Mouse (Mus musculus) kidney, postnatal 4 days (tissue): ENCODE results near the gene Rapgef6.
A peak's percentile ranks its signal among the peaks of the same experiment; 100 is the strongest.

Experiments
- DNase-seq, 2 experiments: peaks; one replicate each; pipeline ENCODE4 v3.0.0; 2021; ENCODE audit warnings: mixed read lengths in 2 of 2

The Rapgef6 gene

DNA sequence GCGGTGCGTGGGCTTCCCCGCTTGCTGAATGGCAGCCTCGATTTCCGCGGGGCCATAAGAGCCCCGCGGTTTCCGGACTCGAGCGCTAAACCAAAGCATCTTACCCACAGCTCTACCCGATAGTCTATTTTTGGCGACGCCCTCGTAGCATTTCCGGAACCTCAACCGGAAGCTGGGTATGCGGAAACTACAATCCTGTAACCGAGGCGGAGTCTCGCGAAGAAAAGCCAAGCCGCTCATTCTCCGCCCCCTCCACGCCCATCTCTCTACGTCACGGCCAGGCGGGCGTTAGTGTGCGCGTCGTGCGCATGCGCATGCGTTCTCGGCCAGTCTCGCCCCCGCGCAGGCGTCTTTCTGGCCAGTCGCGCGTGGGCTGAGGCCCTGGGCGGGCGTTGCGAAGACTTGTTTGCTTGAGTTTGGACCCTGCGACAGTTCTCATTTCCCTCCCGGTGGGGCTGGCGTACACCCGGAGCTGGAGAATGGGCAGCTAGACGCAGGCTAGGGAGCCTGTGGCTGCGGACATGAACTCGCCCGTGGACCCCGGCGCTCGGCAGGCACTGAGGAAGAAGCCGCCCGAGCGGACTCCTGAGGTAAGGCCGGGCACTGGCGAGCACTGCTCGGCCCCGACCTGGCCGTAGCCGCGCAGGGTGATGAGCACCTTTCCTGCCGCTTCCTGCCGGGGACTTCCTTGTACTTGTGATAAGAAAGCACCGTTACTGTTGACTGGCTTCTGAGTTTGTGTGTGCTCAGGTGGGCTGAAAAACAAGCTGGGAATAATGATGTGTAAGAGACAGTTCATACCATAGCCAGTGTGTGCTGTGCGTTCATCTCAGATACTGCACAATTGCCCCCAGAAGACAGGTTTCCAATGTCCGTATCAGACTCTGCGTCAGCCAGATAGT lies at the start of gene Rapgef6:
Gene Rapgef6, plus strand, starts transcription at position 319 of the 902 bp plus-strand sequence.
- DNase-seq = peak; percentile 99

DNA sequence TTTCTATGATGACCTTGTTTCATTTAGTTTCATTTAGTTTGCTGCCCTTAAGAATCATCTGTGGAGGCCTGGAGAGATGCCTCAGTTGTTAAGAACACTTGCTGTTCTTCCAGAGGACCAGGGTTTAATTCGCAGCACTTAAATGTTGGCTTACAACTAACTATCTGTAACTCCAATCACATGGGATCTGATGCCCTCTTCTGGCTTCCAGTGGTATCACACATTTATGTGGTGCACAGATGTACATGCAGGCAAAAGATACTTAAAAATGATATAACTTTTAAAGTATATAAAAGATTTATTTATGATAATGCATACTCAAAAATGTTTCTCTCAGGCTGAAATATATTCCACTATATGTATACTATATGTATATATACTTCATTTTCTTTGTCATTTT lies 44.2 kb upstream of the Rapgef6 start:
- no peak for DNase-seq

DNA sequence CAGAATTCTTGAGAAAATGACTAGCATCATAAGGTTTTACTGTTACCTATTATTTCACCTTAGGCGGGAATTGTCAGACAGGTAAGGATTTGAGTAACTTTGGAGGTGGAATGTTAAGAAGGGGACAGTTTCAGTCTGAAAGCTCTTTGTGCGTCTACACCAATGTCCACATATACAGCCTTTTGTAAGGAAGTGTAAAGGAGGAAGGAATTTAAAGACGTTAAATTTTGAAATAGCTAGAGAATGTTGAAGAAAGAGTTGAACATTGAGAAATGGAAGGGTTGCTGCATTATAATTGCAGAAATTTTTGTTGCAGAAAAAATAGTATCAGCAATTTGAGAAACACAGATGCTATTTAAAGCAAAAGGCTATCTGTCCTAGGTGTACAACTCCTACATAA lies 36.6 kb upstream of the Rapgef6 start:
- no peak for DNase-seq

DNA sequence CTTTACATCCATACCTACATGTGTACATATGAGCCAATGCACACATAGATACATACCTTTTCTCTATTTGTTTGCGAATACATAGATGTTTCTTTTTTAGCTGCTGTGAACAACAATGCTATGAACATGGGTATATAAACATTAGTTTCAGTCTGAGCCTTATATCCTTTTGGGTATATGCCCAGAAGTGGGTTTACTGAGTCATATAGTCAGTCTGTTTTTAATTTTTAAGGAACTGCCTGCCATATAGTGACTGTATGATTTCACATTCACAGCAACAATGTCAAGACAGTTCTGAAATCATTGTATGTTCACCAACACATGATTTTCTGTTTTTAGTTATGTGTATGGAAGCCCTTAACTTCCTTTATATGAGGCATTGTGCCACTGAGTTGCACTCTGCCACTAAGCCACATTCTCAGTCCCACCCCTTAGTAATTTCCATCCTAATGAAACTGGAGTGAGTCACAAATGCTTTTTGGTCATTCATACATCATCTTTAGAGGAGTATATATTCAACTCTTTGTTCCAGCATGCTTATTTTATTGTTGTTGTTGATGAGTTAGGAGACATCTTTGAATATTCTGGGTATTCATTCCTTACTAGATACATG lies 30.6 kb upstream of the Rapgef6 start:
- no peak for DNase-seq

DNA sequence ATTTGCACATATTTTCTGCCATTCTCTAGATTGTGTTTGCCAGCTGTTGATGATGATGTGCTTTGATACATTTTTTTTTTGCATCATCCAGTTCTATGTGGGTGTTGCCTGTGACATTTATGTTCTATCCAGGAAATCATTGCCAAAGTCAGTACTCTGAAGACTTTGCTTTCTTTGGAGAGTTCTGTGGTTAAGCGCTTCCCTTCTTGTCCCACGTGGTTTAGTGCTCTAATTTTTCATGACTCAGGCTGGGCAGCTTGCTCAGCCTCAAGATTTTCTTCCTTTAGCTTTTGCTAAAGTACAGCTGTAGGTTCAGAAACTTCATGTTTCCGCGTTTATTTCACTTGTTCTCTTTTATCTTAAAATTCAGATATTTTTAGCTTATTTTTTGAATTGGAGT lies 30.1 kb upstream of the Rapgef6 start:
- no peak for DNase-seq

DNA sequence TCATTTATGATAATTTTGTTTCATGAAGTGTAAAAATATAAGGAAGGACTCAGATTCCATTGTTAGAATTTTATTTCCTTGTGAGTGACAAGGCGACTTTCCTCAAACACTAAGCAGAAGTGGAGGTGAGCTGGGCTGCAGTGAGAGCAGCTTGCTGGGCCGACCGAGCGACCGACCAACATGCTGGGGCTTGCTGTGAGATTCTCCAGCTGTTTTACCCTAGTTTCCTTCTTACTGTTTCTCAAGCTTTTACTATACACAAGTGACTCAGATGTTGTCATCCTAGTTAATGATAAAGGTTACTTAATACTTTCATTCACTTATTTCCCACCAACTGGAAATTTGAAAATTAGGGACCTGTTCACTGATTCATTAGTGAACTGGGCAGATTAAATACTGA lies 22.8 kb upstream of the Rapgef6 start:
- no peak for DNase-seq

DNA sequence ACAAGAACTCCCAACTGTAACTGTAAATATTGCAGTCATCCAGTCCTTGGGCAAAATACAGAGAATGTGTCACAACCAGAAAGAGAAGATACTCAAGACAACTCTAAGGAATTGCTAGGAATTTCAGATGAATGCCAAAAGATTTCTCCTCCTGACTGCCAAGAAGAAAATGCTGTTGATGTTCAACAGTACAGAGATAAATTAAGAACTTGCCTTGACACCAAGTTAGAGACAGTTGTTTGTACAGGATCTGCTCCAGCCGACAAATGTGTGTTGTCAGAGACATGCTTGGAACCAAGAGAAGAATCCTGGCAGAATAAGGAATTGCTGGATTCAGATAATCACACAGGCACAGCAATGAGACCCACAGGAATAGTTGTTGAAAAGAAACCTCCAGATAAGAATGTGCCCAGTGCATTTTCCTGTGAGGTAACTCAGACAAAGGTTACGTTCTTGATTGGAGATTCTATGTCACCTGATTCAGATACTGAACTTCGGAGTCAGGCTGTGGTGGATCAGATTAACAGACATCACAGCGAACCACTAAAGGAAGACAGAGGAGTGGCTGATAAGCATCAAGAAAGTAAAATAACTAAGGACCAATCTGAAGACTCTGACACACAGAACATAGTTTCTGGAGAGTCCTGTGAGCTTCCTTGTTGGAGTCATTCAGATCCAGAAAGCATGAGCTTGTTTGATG lies 20.0 kb upstream of the Rapgef6 start:
- DNase-seq = peak; percentile 32 to 40

DNA sequence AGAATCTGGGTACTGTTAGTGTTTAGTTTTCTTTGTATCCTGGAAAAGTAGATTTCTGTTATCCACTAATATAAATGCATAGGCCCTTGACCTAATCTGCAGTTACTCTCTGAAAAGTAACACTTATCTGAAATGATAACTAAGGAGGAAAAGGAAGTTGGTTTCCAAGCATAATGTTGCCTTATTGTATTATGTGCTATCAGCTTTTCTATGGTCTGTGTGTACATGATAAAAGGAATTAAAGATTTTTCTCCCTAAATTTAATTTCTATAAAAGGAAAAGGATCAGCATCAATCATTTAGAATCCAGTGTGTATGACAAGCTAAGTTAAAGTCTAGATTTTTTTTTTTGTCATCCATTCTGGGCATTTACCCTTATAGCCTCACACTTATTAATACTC lies 9.1 kb upstream of the Rapgef6 start:
- no peak for DNase-seq

DNA sequence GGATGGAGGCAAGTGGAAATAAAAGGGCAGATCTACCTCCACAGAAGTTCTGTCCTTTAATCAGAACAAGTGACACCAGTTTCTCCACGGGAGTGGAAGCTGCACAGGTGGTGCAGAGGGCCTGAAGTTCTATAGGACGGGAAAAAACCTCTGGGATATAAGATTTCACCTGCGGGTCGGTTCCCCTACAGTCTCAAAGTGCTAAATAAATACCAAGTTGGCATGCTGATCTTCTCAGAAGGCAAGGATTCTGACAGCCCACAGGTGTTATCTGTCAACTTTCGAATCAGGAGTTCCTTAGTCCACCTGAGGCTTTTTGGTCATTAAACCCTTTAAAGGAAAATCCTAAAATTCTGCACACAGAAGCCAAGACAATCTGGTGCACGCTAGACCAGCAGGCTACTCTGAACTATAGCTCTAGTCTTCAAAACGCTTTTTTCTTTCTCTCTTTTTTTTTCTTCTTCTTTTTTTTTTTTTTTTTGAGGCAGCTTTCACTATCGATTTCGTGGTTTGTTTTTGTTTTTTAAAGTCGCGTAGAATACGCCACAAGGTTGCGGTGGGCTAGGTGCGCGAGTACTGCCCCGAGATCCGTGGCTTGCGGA lies 619 bp upstream of the Rapgef6 start:
- peak; percentile 7 to 26 for DNase-seq

DNA sequence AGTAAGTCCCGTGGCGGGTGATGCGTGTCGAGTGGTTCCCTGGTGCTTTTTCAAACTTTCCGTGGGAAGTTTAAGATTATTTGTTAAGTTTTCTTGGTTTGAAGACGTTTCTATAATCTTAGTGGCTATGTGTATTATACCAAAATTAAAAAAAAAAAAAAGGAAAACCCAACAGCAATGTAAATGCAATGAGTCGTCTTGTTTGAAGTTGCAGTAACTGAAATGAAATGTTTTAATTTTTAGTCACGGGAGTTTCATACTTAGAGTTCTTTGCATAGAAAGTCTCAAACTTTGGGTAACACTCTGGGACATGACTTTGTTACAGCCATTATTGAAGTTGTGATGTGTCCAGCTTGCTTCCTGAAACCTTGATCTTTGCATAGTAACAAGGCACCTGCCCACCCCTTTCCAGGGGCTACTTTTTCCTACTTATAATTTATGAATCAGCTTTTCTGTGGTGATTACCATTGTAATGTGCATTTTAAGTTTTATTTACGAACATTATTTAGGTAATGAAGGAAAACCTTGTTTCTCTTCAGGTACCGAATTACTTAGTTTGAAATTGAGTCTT lies 869 bp downstream of the Rapgef6 start:
- no peak for DNase-seq

DNA sequence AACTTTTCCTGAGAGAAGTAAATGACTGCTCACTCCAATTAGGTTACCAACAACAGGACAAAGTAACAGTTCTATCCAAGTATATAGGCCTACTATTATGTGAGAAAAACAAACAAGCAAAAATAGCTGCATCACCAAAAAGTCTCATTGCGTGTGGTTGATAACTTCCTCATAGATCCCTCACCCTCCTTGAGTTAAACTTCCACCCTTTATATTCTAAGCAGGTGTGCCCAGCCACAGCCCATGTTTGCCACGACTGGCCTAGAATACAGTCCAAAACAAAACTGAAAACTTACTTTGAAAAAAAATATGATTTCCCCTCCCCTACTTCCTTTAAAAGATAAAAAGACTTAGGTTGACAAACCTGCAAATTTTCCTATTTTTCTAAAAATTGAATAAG lies 5.4 kb downstream of the Rapgef6 start:
- DNase-seq = no peak

DNA sequence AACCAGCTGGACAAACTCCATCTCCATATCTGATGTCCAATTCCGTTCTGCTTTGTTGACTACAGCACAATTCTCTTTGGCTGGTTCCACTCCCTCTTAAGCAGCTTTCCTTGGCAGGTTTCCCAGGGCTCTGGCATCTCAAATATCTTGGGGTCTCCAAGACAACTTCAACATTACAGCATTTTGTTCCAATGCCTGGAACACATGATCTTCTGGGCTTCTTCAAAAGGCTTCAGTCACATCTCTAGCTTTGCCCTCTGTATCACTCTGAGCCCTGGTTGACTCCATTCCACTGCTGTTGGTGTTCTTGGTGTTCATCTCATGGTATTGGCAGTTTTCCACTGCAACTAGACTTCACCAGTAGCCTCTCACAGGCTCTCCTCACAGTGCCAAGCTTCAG lies 7.7 kb downstream of the Rapgef6 start:
- peak; percentile 69 to 78 for DNase-seq

DNA sequence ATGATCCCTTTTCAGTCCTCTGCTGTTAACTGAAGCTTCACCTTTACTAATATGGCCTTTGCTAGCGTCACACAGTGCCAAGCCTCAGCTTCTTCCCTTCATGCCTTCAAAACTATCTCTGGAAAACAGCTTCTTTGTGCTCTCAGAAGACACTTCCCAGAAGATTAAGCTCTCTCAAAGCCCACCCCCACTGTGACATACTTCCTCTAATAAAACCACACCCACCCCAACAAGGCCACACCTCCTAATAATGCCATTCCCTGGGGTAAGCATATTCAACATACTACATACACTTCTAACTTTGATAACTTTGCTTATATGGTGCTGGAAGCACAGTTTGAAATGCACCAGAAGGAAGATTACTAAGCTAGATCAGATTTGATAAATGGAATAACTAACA lies 8.3 kb downstream of the Rapgef6 start:
- no peak for DNase-seq

DNA sequence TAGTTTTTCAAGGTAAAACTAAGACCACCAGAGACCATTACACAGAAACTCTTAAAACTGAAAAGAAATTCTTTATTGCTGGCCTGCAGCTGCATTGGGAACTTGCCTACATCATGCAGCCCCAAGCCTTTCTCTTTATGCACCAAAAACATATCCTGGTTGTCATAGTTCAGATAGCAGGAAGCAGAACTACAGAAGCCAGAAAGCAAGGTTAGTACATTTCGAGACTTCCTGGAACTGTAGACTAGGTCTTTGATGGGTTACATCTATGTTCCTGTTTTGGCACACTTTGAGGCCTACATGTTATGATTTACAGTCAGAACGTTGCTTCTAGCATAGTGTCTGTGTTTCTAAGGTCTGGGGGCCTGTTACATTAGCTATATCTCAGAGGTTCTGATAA lies 11.2 kb downstream of the Rapgef6 start:
- no peak for DNase-seq

DNA sequence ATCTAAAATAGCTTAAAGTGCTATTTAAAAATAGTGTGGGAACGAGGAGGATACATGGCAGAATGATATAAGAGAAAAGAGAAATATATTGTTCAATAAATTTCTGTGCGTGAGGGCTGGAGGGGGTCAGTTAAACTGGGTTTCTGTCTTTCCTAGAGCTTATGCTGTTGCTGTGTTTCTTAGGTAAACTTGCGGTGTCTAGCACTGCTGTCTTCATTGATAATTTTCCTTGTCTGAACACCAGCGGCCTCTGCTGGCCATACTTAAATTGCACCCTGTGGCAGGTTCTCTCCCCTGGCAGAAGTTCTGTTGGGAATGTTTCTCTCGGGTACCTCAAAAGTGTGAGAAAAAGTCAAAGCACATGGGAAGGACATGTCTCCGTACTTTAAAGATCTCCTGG lies 12.2 kb downstream of the Rapgef6 start:
- peak; percentile 84 to 88 for DNase-seq

DNA sequence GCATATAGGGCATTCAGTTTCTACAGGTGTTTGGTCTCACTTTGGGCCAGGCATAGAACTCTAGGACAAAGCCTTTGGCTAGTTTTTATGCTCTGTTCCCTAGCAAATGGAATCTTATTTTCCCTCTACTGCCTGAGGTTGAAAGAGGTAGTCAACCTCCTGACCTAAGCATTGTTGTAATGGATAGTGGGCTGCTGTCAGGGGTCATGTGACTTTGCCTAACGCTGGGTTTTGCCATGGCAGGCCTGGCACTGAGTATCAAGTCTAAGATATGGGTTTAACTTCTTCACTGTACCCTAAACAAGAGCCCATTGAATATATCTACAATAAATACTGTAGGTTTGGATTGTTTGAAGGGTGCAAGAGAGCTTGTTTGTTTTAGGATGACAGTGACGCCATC lies 16.4 kb downstream of the Rapgef6 start:
- DNase-seq = no peak

DNA sequence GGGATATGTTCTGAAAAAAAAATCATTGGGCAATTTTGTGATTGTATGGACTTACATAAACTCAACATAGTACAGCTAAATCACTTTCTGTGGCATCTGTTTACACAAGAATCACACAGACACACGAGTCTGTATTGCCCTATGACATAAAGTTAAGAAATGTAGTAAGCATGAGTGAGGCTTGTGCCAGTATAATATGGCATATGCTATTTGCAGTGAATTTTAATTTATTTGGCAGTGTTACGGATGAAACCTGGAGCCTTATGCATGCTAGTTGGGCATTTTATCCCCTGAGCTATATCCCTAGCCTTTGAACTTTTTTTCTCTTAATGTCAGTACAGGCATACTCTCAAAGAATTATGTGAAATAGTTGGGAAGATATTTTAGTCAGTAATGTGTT lies 16.8 kb downstream of the Rapgef6 start:
- DNase-seq = no peak

DNA sequence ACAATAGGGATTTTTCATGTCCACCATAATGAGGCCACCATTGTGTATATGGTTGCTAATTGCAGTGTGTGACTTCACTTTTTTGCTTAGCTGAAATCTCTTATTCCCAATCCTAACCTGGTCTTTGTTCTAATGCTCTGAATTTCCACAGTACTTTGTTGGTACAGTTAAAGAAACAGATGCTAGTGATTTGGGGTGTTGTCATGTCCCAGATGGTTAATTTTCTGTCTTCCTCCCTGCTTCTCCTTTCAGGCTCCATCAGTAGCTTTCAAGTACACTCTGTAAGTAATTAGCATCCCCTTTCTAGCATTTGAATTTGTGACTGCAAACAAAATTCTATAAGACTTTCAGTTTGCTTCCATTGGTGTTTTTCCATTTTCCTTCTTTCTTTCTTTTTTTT lies 17.7 kb downstream of the Rapgef6 start:
- no peak for DNase-seq

DNA sequence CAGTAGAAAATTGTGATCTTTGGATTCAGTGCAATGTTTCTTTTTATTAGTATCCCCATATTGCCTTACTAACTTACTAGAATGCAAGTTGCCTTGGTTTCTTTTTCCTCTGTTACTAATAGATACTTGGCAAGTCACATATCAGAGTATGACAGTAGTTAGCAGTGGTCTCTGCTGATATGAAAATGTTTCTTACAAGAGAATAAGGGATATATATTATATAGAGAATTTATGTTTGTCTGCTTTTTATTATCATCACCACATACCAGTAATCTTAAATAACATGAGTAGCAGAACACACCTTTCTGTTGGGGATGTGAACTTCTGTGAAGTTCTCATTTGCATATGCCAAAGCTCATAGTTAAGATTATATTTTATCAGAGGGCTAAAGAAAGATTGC lies 19.8 kb downstream of the Rapgef6 start:
- no peak for DNase-seq

DNA sequence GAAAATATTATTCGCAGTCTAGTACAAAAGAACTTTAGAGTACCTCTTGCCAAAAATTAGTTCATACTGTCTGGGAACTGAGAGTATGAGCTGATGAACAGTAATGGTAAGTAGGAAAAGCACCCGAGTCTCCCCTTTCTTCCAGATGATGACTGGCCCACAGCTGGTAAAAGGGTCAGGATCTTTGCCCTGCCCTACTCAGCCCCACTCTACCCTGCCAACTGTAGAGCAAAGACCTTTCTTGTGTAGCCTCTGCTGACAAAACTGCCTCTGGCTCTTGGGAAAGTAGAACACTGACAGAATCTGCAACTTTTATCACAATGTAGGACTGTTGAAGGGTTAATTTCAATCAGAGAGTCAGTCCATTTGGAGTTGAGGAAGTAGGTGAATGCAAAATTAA lies 32.3 kb downstream of the Rapgef6 start:
- DNase-seq = no peak

DNA sequence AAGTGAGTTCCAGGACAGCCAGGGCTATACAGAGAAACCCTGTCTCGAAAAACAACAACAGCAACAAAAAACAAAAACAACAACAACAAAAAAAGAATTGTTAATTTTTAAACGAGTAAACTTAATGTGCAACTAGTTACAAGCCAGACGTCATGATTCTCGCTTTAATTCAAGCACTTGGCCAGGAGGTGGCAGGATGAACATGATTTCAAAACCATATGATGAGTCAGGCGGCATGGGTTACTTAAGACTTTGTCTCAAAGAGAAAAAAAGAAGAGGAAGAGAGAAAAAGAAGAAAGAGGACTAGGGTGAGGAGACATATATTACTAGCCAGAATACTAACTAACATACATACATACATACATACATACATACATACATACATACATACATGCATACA lies 40.1 kb downstream of the Rapgef6 start:
- DNase-seq = peak; percentile 5 to 7

DNA sequence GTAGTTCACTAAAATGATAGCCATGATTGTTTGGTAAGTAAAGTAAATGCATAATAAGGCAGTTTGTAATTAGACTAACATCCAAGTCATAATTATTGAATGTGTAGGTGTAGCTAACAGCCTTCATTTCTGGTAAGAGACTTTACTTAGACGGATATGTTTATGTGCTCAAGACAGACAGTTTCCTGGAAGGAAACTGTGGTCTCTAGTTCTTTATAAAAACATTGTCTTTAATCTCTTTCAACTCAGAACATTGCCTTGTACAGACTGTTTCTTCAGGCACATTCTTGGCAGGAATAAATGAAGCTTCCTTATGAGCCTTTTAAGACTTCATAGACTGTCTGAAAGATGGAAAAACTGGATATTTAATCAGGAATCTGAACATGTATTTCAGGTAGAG lies 45.3 kb downstream of the Rapgef6 start:
- no peak for DNase-seq

DNA sequence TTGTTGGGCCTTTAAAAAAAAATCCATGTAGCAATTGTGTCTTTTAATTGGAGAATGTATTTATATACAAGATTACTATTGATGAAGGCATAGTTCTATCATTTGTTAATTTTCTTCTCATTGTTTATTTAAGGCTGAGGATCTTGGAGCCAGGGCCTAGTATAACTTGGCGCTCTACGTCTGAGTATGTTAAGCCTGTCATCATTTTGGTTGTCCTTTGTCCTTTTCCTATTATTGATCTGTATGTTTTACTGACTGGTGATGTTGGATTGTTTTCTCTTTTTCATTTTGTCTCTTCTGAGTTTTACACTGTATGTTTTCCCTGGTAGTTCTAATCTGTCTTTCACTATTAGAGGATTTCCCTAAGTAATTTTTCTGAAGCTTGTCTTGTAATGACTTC lies 52.1 kb downstream of the Rapgef6 start:
- DNase-seq = no peak
